Mouse (Mus musculus) MEL (cell line): ENCODE results near the gene Gm6096.

Experiments
- CHD1 ChIP-seq: IDR thresholded peaks from 2 replicates; pipeline ENCODE4 v1.6.1; 2012; ENCODE audit warnings: low read depth, mild to moderate bottlenecking, inconsistent platforms, low read length, improper control_type of control experiment
- CTCF ChIP-seq, 3 experiments: IDR thresholded peaks in 2 of 3; conservative IDR thresholded peaks in 1 of 3; 2 replicates each; pipeline ENCODE4 v1.5.1; 2011 to 2012; ENCODE audit warnings: low read length in 3 of 3, low read depth in 2 of 3, mild to moderate bottlenecking in 2 of 3, improper control_type of control experiment in 1 of 3, inconsistent platforms in 1 of 3, mixed read lengths in 1 of 3, moderate library complexity in 1 of 3; ENCODE audit not compliant: control insufficient read depth in 1 of 3, insufficient read depth in 1 of 3, poor library complexity in 1 of 3, severe bottlenecking in 1 of 3
- GABPA ChIP-seq: IDR thresholded peaks from 2 replicates; pipeline ENCODE4 v1.6.1; 2012; ENCODE audit warnings: low read depth, mild to moderate bottlenecking, inconsistent platforms, low read length, improper control_type of control experiment, moderate library complexity
- HCFC1 ChIP-seq: IDR thresholded peaks from 2 replicates; pipeline ENCODE4 v1.6.1; 2012; ENCODE audit warnings: low read depth, mild to moderate bottlenecking, inconsistent platforms, low read length, improper control_type of control experiment, moderate library complexity
- POLR2A ChIP-seq, 2 experiments: IDR thresholded peaks; 2 replicates each; pipeline ENCODE4 v1.6.1; 2011 to 2012; ENCODE audit warnings: low read length in 2 of 2, mild to moderate bottlenecking in 2 of 2, control low read depth in 1 of 2, improper control_type of control experiment in 1 of 2, low read depth in 1 of 2, moderate library complexity in 1 of 2; ENCODE audit not compliant: control insufficient read depth in 1 of 2, insufficient read depth in 1 of 2, poor library complexity in 1 of 2
- SMC3 ChIP-seq: IDR thresholded peaks from 2 replicates; pipeline ENCODE4 v1.6.1; 2011; ENCODE audit warnings: low read depth, low read length, improper control_type of control experiment

DNA sequence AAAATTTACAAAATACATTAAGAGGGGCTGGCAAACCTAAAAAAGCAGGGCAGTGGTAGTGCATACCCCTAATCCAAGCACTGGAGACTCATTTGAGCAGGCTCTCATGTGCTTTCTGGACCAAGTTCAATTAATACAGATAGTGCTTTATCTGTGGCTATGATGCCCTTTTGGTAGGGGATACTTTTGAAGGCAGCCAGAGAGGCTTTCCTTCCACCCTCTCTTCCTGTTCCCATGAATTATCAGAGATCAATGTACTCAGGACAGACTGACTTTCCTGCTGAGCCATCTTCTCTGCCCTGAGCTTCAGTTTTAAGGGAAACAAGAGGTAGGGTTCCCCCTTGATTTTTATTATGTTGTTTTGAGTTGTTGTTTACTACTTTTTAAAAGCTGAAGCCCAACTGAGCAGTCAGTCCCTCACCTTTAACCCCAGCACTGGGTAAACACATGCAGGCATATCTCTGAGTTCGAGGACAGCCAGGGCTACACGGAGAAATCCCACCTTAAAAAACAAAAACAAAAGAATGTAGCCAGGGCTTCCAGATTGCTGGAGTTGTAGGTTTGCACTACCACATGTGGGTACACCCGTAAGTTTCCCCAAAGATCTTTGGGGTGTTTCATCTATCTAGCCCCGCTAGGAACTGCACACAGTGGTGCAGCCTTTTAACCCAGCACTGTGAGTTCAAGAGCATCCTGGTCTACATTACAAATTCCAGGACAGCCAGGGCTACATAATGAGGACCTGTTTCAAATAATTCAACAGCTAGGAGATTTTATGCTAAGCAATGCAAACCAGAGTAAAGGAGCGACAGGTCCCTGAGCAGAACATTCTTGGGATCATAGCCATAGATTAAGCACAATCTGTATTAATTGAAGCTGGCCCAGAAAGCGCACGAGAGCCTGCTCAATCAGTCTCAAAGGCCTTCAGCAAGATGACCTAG, 17.8 kb upstream of the Gm6096 start:
- TF ChIP-seq SMC3: no peak
- TF ChIP-seq CTCF (IDR thresholded peaks at IDR 0.05 in 2 of 3, conservative IDR thresholded peaks at IDR 0.05 in 1 of 3; ENCODE audit: control insufficient read depth in 1 of 3, insufficient read depth in 1 of 3, low read depth in 2 of 3, low read length in 3 of 3, poor library complexity in 1 of 3, severe bottlenecking in 1 of 3): no peak
- TF ChIP-seq POLR2A (IDR thresholded peaks at IDR 0.05; ENCODE audit: control insufficient read depth in 1 of 2, insufficient read depth in 1 of 2, low read depth in 1 of 2, low read length in 2 of 2, poor library complexity in 1 of 2): no peak
- TF ChIP-seq HCFC1: no peak
- no peak for TF ChIP-seq GABPA
- TF ChIP-seq CHD1: peak; percentile 97
